Mouse (Mus musculus) ES-E14 (cell line): ENCODE measurements at regions not wholly inside any gene's neighbourhood (a gene's known extent, or its start where the extent isn't known, plus 50 kb on each side); places are given as distances from the start of the nearest gene placed in this dataset.

ENCODE experiments used
- CHD2 ChIP-seq: IDR thresholded peaks from 2 replicates; pipeline ENCODE4 v1.6.1; 2014; ENCODE audit warnings: mild to moderate bottlenecking, low read depth, low read length, inconsistent platforms
- HCFC1 ChIP-seq: IDR thresholded peaks from 2 replicates; pipeline ENCODE4 v1.6.1; 2012; ENCODE audit warnings: low read length, inconsistent platforms, borderline replicate concordance; ENCODE audit not compliant: insufficient read depth
- MAFK ChIP-seq: IDR thresholded peaks from 2 replicates; pipeline ENCODE4 v1.6.1; 2014; ENCODE audit warnings: mild to moderate bottlenecking, low read depth, low read length, inconsistent platforms; ENCODE audit not compliant: insufficient read depth
- ZC3H11A ChIP-seq: IDR thresholded peaks from 2 replicates; pipeline ENCODE4 v1.6.1; 2012; ENCODE audit warnings: low read depth, mild to moderate bottlenecking, inconsistent platforms, low read length, borderline replicate concordance
- ZNF384 ChIP-seq: IDR thresholded peaks from 2 replicates; pipeline ENCODE4 v1.6.1; 2012; ENCODE audit warnings: low read depth, low read length, inconsistent platforms

DNA sequence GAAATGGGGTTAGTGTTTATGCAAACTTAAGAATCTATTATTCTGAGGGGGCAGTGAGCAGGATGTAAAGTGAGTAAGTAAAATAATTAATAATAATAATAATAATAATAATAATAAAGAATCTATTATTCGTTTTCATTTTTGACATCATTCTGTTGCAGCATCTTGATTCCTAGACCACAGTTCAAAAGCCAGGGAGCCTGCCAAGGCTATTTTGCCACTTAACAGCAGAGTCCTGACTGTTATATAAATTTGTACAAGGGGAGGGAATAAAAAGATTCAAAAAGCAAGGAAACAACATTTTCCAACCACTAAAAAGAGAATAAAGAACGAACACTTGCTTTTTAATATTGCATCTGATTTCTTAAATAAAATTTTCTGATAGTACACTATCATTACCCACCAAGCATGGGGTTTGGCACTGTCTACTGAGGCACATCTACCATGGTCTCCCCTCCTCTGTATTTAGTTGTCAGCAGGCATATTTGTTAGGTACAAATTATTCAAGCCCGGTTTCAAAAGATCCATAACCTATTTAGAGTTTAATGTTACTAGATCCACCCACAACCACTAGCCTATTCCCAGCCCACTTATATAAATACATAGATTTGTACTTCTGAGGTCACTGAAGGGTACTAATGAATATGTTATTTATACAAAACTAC lies 228.8 kb upstream of the Zic4 start:
- no peak for TF ChIP-seq ZNF384
- no peak for TF ChIP-seq MAFK
- TF ChIP-seq ZC3H11A = no peak
- no peak for TF ChIP-seq HCFC1
- TF ChIP-seq CHD2 = no peak
